Mouse (Mus musculus) hindbrain, embryonic 14.5 days (tissue): Measurements from ENCODE around the gene Kif26b. TPM values are rescaled to one million over a fixed set of nuclear protein-coding genes. Genes with fewer than 3 reads are reported as not detected.

Experiments
- ATAC-seq: fragments of 200-750 bp; cut with Nextera tagmentation; 2 replicates; pipeline ENCODE4 v1.8.0; 2017; ENCODE audit warnings: moderate number of reproducible peaks, mild to moderate bottlenecking, moderate TSS enrichment, moderate library complexity; ENCODE audit not compliant: low FRiP score
- DNase-seq: peaks from one replicate; pipeline ENCODE4 v3.0.0-alpha.2; 2015; ENCODE audit warnings: low spot score
- H3K27ac ChIP-seq: fragments of 300-500 bp; sonication (generic); 2 replicates; pipeline ENCODE4 v1.5.1; 2014; ENCODE audit warnings: mild to moderate bottlenecking, moderate library complexity
- H3K27me3 ChIP-seq: fragments of 300-500 bp; sonication (generic); 2 replicates; pipeline ENCODE4 v1.6.1; 2014; ENCODE audit warnings: mild to moderate bottlenecking, low read length, mixed read lengths; ENCODE audit not compliant: control insufficient read depth, insufficient read depth
- H3K36me3 ChIP-seq: fragments of 300-500 bp; sonication (generic); replicated peaks from 2 replicates; pipeline ENCODE4 v1.6.1; 2014; ENCODE audit not compliant: control insufficient read depth, insufficient read depth
- H3K4me1 ChIP-seq: fragments of 300-500 bp; sonication (generic); replicated peaks from 2 replicates; pipeline ENCODE4 v1.6.1; 2014; ENCODE audit warnings: antibody characterized with exemption, low read length, mixed read lengths; ENCODE audit not compliant: control insufficient read depth, insufficient read depth
- H3K4me2 ChIP-seq: fragments of 300-500 bp; sonication (generic); replicated peaks from 2 replicates; pipeline ENCODE4 v1.6.1; 2014; ENCODE audit warnings: mild to moderate bottlenecking, moderate library complexity
- H3K4me3 ChIP-seq: fragments of 300-500 bp; sonication (generic); replicated peaks from 2 replicates; pipeline ENCODE4 v1.5.1; 2014; ENCODE audit warnings: mild to moderate bottlenecking, low read length
- H3K9ac ChIP-seq: fragments of 300-500 bp; sonication (generic); 2 replicates; pipeline ENCODE4 v1.6.1; 2014
- H3K9me3 ChIP-seq: fragments of 300-500 bp; sonication (generic); 2 replicates; pipeline ENCODE4 v1.6.1; 2016; ENCODE audit warnings: low read length; ENCODE audit not compliant: control insufficient read depth
- WGBS: fragments of 180-500 bp; shearing (Covaris S2); extraction: QIAGEN DNeasy Blood & Tissue Kit; methylation state at CpG from one replicate; pipeline ENCODE4 v1.1.7; 2014; 5-methylcytosine and 5-hydroxymethylcytosine counted together
- polyA plus RNA-seq: library from polyadenylated mRNA; unstranded; fragments of >200 nt; fragmentation: Nextera tagmentation; extraction: Ambion mirVana; gene quantifications from 2 replicates; pipeline ENCODE4 v1.2.1, GENCODE M21; 2014

The Kif26b gene
- polyA plus RNA-seq, 1 experiment from 2014 or later: 15.8 TPM

- H3K9ac ChIP-seq: no peak overlapping the region
- no peaks in the 10 kb centered on the region for H3K4me1 ChIP-seq
- WGBS: 82% methylated on average over 9 of the region's 9 CpGs
Observed at GRCm38 (mm10) chr1:178712189-178712873, 183.4 kb downstream of the Kif26b start.

GRCm38 (mm10) chr1:178714209-178714608, 185.3 kb downstream of the Kif26b start:
- H3K9me3 ChIP-seq: no peaks in the 10 kb centered on the region
- peaks cover 4% of the 10 kb centered on the region; the same call in 1 of the 2 replicates for H3K36me3 ChIP-seq
- no peaks in the 10 kb centered on the region for H3K4me1 ChIP-seq
- no peak overlapping the region for H3K9ac ChIP-seq
- H3K4me3 ChIP-seq: no peak overlapping the region
- H3K27ac ChIP-seq: no peak overlapping the region
- H3K4me2 ChIP-seq: no peak overlapping the region
- DNase-seq (no peak), ATAC-seq (no peak)
- H3K27me3 ChIP-seq: no peaks in the 10 kb centered on the region
- 98% methylated on average over 5 of the region's 5 CpGs for WGBS

More at GRCm38 (mm10) chr1:178712189-178712873, 183.4 kb downstream of the Kif26b start:
- no peak overlapping the region for H3K4me3 ChIP-seq
- H3K36me3 ChIP-seq: peaks cover 4% of the 10 kb centered on the region; the same call in 1 of the 2 replicates
- H3K4me2 ChIP-seq: no peak overlapping the region
- H3K27me3 ChIP-seq: no peaks in the 10 kb centered on the region
- no peak for ATAC-seq
- H3K9me3 ChIP-seq: no peaks in the 10 kb centered on the region
- DNase-seq: no peak
- no peak overlapping the region for H3K27ac ChIP-seq

GRCm38 (mm10) chr1:178716411-178716810, 187.5 kb downstream of the Kif26b start:
- no peak overlapping the region for H3K9ac ChIP-seq
- no peak for ATAC-seq
- no peak for DNase-seq
- no peaks in the 10 kb centered on the region for H3K4me1 ChIP-seq
- no peak overlapping the region for H3K4me2 ChIP-seq
- H3K27ac ChIP-seq: no peak overlapping the region
- H3K4me3 ChIP-seq: no peak overlapping the region
- H3K9me3 ChIP-seq: no peaks in the 10 kb centered on the region
- no peaks in the 10 kb centered on the region for H3K27me3 ChIP-seq
- 73% methylated on average over 2 of the region's 2 CpGs for WGBS
- H3K36me3 ChIP-seq: peaks cover 4% of the 10 kb centered on the region; the same call in 1 of the 2 replicates

- no peak overlapping the region for H3K9ac ChIP-seq
- H3K36me3 ChIP-seq: peaks cover 4% of the 10 kb centered on the region; the same call in 1 of the 2 replicates
- DNase-seq: no peak
- ATAC-seq: no peak
- H3K27me3 ChIP-seq: no peaks in the 10 kb centered on the region
- H3K4me2 ChIP-seq: no peak overlapping the region
- H3K4me3 ChIP-seq: no peak overlapping the region
- no peaks in the 10 kb centered on the region for H3K9me3 ChIP-seq
- H3K4me1 ChIP-seq: no peaks in the 10 kb centered on the region
- 75% methylated on average over 2 of the region's 2 CpGs for WGBS
- no peak overlapping the region for H3K27ac ChIP-seq
Observed at GRCm38 (mm10) chr1:178720821-178721220, 191.9 kb downstream of the Kif26b start.

- Histone ChIP-seq H3K4me1 (no peaks in the 10 kb centered on the region), H3K27me3 (no peaks in the 10 kb centered on the region), H3K9me3 (no peaks in the 10 kb centered on the region), H3K9ac (no peak overlapping the region), H3K4me3 (no peak overlapping the region), H3K36me3 (no peaks in the 10 kb centered on the region), H3K4me2 (no peak overlapping the region), H3K27ac (no peak overlapping the region)
- DNase-seq (no peak), ATAC-seq (no peak)
- WGBS: 83% methylated on average over 4 of the region's 4 CpGs
Observed at GRCm38 (mm10) chr1:178722793-178723192, 193.9 kb downstream of the Kif26b start.

- DNase-seq: no peak
Observed at GRCm38 (mm10) chr1:178725536-178725935, 196.6 kb downstream of the Kif26b start.

GRCm38 (mm10) chr1:178728256-178728655, 199.3 kb downstream of the Kif26b start:
- Histone ChIP-seq H3K4me1 (no peaks in the 10 kb centered on the region), H3K36me3 (no peaks in the 10 kb centered on the region), H3K27ac (no peak overlapping the region), H3K9ac (no peak overlapping the region), H3K27me3 (no peaks in the 10 kb centered on the region), H3K9me3 (no peaks in the 10 kb centered on the region), H3K4me2 (no peak overlapping the region), H3K4me3 (no peak overlapping the region)
- no peak for DNase-seq
- 87% methylated on average over 6 of the region's 6 CpGs for whole genome bisulfite sequencing
- no peak for ATAC-seq

More at GRCm38 (mm10) chr1:178725536-178725935, 196.6 kb downstream of the Kif26b start:
- H3K27ac ChIP-seq: no peak overlapping the region
- no peak overlapping the region for H3K4me3 ChIP-seq
- no peaks in the 10 kb centered on the region for H3K4me1 ChIP-seq
- peak; percentile 69; the same call in 1 of the 2 replicates for ATAC-seq
- no peaks in the 10 kb centered on the region for H3K9me3 ChIP-seq
- H3K9ac ChIP-seq: no peak overlapping the region
- H3K36me3 ChIP-seq: no peaks in the 10 kb centered on the region
- no peak overlapping the region for H3K4me2 ChIP-seq
- 51% methylated on average over 3 of the region's 3 CpGs for WGBS
- H3K27me3 ChIP-seq: no peaks in the 10 kb centered on the region

GRCm38 (mm10) chr1:178730271-178730670, 201.3 kb downstream of the Kif26b start:
- DNase-seq (no peak), ATAC-seq (no peak)
- Histone ChIP-seq H3K4me3 (no peak overlapping the region), H3K9ac (no peak overlapping the region), H3K4me2 (no peak overlapping the region), H3K9me3 (no peaks in the 10 kb centered on the region), H3K4me1 (no peaks in the 10 kb centered on the region), H3K27me3 (no peaks in the 10 kb centered on the region), H3K27ac (no peak overlapping the region), H3K36me3 (no peaks in the 10 kb centered on the region)
- WGBS: 97% methylated on average over 3 of the region's 3 CpGs

- 60% methylated on average over 9 of the region's 9 CpGs for WGBS
- no peaks in the 10 kb centered on the region for H3K4me1 ChIP-seq
- no peak for ATAC-seq
Observed at GRCm38 (mm10) chr1:178733035-178733434, 204.1 kb downstream of the Kif26b start.

More at GRCm38 (mm10) chr1:178733035-178733434, 204.1 kb downstream of the Kif26b start:
- H3K4me2 ChIP-seq: no peak overlapping the region
- no peak overlapping the region for H3K27ac ChIP-seq
- no peaks in the 10 kb centered on the region for H3K9me3 ChIP-seq
- no peak overlapping the region for H3K9ac ChIP-seq
- no peak for DNase-seq
- H3K27me3 ChIP-seq: no peaks in the 10 kb centered on the region
- H3K4me3 ChIP-seq: no peak overlapping the region
- H3K36me3 ChIP-seq: no peaks in the 10 kb centered on the region
